Mouse (Mus musculus): ENCODE data around the gene Lrch1. TPM values are rescaled to one million over a fixed set of nuclear protein-coding genes. Genes with fewer than 3 reads are reported as not detected.

Gene Lrch1
- total RNA-seq, 1 experiment = 3.3 TPM

GRCm38 (mm10) chr14:74918521-74919103 is 29.1 kb downstream of the Lrch1 start:
- Histone ChIP-seq H3K4me1 (ENCODE audit: control insufficient read depth in 2 of 2, insufficient read depth in 2 of 2, low read length in 2 of 2, poor library complexity in 1 of 2) (peaks cover 7 to 24% of the 10 kb centered on the region in 2 experiments; a peak in 3 of 4 replicates), H3K9me3 (ENCODE audit: control insufficient read depth, insufficient read depth, low read depth, low read length) (no peaks in the 10 kb centered on the region), H3K36me3 (ENCODE audit: control insufficient read depth, insufficient read depth, low read length, poor library complexity, severe bottlenecking) (no peaks in the 10 kb centered on the region), H3K4me3 (ENCODE audit: insufficient read depth in 1 of 2, low read depth in 1 of 2, low read length in 2 of 2, poor library complexity in 1 of 2, severe bottlenecking in 1 of 2) (no peak overlapping the region), H3K27ac (ENCODE audit: insufficient read depth, low read depth, low read length, poor library complexity, severe bottlenecking) (no peak overlapping the region), H3K9ac (ENCODE audit: insufficient read depth, low read depth, low read length, poor library complexity, severe bottlenecking) (no peak overlapping the region)
- DNase-seq (ENCODE audit: low read depth, low spot score) = no peak
- TF ChIP-seq HCFC1 (IDR thresholded peaks at IDR 0.05; ENCODE audit: borderline replicate concordance, insufficient read depth, low read length) (no peak), ZNF384 (IDR thresholded peaks at IDR 0.05; ENCODE audit: low read depth, low read length) (no peak), CHD2 (IDR thresholded peaks at IDR 0.05; ENCODE audit: low read depth, low read length) (no peak), ZC3H11A (IDR thresholded peaks at IDR 0.05; ENCODE audit: borderline replicate concordance, low read depth, low read length) (no peak), MAFK (IDR thresholded peaks at IDR 0.05; ENCODE audit: insufficient read depth, low read depth, low read length) (no peak)
- in situ Hi-C loops (cut with MboI; ENCODE audit: low sequenced_read_pairs in 2 of 2, unreplicated experiment in 2 of 2) = no loop called here

GRCm38 (mm10) chr14:74917504-74918124 is 30.1 kb downstream of the Lrch1 start:
- Histone ChIP-seq H3K4me3 (ENCODE audit: insufficient read depth in 1 of 2, low read depth in 1 of 2, low read length in 2 of 2, poor library complexity in 1 of 2, severe bottlenecking in 1 of 2) (no peak overlapping the region), H3K36me3 (ENCODE audit: control insufficient read depth, insufficient read depth, low read length, poor library complexity, severe bottlenecking) (no peaks in the 10 kb centered on the region), H3K9me3 (ENCODE audit: control insufficient read depth, insufficient read depth, low read depth, low read length) (no peaks in the 10 kb centered on the region), H3K4me1 (ENCODE audit: control insufficient read depth in 2 of 2, insufficient read depth in 2 of 2, low read length in 2 of 2, poor library complexity in 1 of 2) (peaks cover 7 to 18% of the 10 kb centered on the region in 2 experiments; a peak in 3 of 4 replicates), H3K9ac (ENCODE audit: insufficient read depth, low read depth, low read length, poor library complexity, severe bottlenecking) (no peak overlapping the region), H3K27ac (ENCODE audit: insufficient read depth, low read depth, low read length, poor library complexity, severe bottlenecking) (no peak overlapping the region)
- in situ Hi-C loops (cut with MboI; ENCODE audit: low sequenced_read_pairs in 2 of 2, unreplicated experiment in 2 of 2) = no loop called here
- no peak for TF ChIP-seq MAFK (IDR thresholded peaks at IDR 0.05; ENCODE audit: insufficient read depth, low read depth, low read length)
- no peak for TF ChIP-seq ZNF384 (IDR thresholded peaks at IDR 0.05; ENCODE audit: low read depth, low read length)
- TF ChIP-seq CHD2 (IDR thresholded peaks at IDR 0.05; ENCODE audit: low read depth, low read length) = no peak
- DNase-seq (ENCODE audit: low read depth, low spot score) = no peak

- DNase-seq (ENCODE audit: low read depth, low spot score) = no peak
- Histone ChIP-seq H3K4me1 (ENCODE audit: control insufficient read depth in 2 of 2, insufficient read depth in 2 of 2, low read length in 2 of 2, poor library complexity in 1 of 2) (peaks cover 5 to 14% of the 10 kb centered on the region in 2 experiments; a peak in 3 of 4 replicates), H3K9me3 (ENCODE audit: control insufficient read depth, insufficient read depth, low read depth, low read length) (no peaks in the 10 kb centered on the region), H3K27ac (ENCODE audit: insufficient read depth, low read depth, low read length, poor library complexity, severe bottlenecking) (no peak overlapping the region), H3K9ac (ENCODE audit: insufficient read depth, low read depth, low read length, poor library complexity, severe bottlenecking) (no peak overlapping the region), H3K36me3 (ENCODE audit: control insufficient read depth, insufficient read depth, low read length, poor library complexity, severe bottlenecking) (no peaks in the 10 kb centered on the region), H3K4me3 (ENCODE audit: insufficient read depth in 1 of 2, low read depth in 1 of 2, low read length in 2 of 2, poor library complexity in 1 of 2, severe bottlenecking in 1 of 2) (no peak overlapping the region)
- in situ Hi-C loops (cut with MboI; ENCODE audit: low sequenced_read_pairs in 2 of 2, unreplicated experiment in 2 of 2) = no loop called here
- TF ChIP-seq CHD2 (IDR thresholded peaks at IDR 0.05; ENCODE audit: low read depth, low read length) (no peak), HCFC1 (IDR thresholded peaks at IDR 0.05; ENCODE audit: borderline replicate concordance, insufficient read depth, low read length) (no peak), MAFK (IDR thresholded peaks at IDR 0.05; ENCODE audit: insufficient read depth, low read depth, low read length) (no peak), ZNF384 (IDR thresholded peaks at IDR 0.05; ENCODE audit: low read depth, low read length) (no peak), ZC3H11A (IDR thresholded peaks at IDR 0.05; ENCODE audit: borderline replicate concordance, low read depth, low read length) (no peak)
These were observed 31.0 kb downstream of the Lrch1 start for GRCm38 (mm10) chr14:74916691-74917090.

GRCm38 (mm10) chr14:74916075-74916474 is 31.6 kb downstream of the Lrch1 start:
- no peak overlapping the region for H3K9ac ChIP-seq (ENCODE audit: insufficient read depth, low read depth, low read length, poor library complexity, severe bottlenecking)
- no peaks in the 10 kb centered on the region for H3K9me3 ChIP-seq (ENCODE audit: control insufficient read depth, insufficient read depth, low read depth, low read length)
- H3K4me1 ChIP-seq (ENCODE audit: control insufficient read depth in 2 of 2, insufficient read depth in 2 of 2, low read length in 2 of 2, poor library complexity in 1 of 2) = peaks cover 5 to 9% of the 10 kb centered on the region in 2 experiments; a peak in 3 of 4 replicates
- TF ChIP-seq MAFK (IDR thresholded peaks at IDR 0.05; ENCODE audit: insufficient read depth, low read depth, low read length) = no peak
- no peak for TF ChIP-seq ZNF384 (IDR thresholded peaks at IDR 0.05; ENCODE audit: low read depth, low read length)
- TF ChIP-seq ZC3H11A (IDR thresholded peaks at IDR 0.05; ENCODE audit: borderline replicate concordance, low read depth, low read length) = no peak
- TF ChIP-seq CHD2 (IDR thresholded peaks at IDR 0.05; ENCODE audit: low read depth, low read length) = no peak
- TF ChIP-seq HCFC1 (IDR thresholded peaks at IDR 0.05; ENCODE audit: borderline replicate concordance, insufficient read depth, low read length) = no peak
- H3K36me3 ChIP-seq (ENCODE audit: control insufficient read depth, insufficient read depth, low read length, poor library complexity, severe bottlenecking) = no peaks in the 10 kb centered on the region; the same call in 1 of the 2 replicates
- in situ Hi-C loops (cut with MboI; ENCODE audit: low sequenced_read_pairs in 2 of 2, unreplicated experiment in 2 of 2) = no loop called here
- H3K27ac ChIP-seq (ENCODE audit: insufficient read depth, low read depth, low read length, poor library complexity, severe bottlenecking) = no peak overlapping the region
- no peak overlapping the region for H3K4me3 ChIP-seq (ENCODE audit: insufficient read depth in 1 of 2, low read depth in 1 of 2, low read length in 2 of 2, poor library complexity in 1 of 2, severe bottlenecking in 1 of 2)
- no peak for DNase-seq (ENCODE audit: low read depth, low spot score)

Measured in ES-E14 (cell line).